Mouse (Mus musculus): ENCODE results near the gene Ppp2r5d. TPM values are rescaled to one million over a fixed set of nuclear protein-coding genes. Genes with fewer than 3 reads are reported as not detected.

Gene Ppp2r5d
- 42.6 and 46.2 TPM in 2 replicates for polyA plus RNA-seq (2012; rRNA removed)

DNA sequence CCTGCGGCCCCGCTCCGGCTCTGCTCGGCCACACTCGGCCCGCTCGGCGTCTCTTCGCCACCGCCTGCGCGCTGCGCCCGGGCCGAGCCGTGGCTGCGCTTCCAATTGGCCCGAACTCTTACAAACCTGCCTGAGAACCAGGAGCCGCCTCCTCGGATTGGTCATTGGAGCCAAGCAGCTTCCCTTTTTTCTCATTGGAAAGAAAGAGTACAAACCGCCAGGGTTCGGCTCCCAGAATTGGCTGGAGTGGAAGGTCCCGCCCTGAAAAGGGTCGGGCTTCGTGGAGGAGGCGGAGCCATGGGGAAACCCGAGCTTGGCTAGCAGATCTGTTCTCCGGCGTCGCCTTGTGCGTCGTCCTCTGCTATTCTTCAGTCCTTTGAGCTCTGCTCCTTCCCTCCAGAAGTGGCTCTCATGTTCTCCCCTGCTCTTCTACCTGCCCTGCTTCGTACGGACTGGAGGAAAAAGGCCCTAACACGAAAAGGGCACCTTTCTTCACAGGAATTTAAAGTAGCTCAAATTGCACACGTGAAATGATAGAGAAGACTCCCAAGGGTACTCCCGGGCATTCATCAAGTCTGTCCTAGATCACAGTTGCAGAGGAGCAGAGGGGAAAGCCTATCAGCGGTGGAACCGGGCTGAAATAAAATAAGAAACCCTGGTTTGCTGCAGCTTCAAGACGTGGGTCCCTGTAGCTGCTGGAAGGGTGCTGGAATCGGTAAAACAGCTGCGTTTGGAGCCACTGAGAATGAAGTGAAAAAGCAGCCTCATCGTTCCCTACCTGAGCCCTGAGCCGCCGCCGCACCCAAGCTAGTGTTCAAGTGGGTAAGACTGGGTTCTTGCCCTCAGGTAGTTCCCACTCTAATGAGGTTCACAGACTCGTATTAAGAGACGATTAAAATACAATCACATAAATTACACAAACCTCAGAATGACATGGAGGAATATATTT is at the start of gene Ppp2r5d:
TSS of gene Ppp2r5d (minus strand) at position 225 of the 949 bp plus-strand sequence.
- DNase-seq (ENCODE audit: low spot score): peak; percentile 87

DNA sequence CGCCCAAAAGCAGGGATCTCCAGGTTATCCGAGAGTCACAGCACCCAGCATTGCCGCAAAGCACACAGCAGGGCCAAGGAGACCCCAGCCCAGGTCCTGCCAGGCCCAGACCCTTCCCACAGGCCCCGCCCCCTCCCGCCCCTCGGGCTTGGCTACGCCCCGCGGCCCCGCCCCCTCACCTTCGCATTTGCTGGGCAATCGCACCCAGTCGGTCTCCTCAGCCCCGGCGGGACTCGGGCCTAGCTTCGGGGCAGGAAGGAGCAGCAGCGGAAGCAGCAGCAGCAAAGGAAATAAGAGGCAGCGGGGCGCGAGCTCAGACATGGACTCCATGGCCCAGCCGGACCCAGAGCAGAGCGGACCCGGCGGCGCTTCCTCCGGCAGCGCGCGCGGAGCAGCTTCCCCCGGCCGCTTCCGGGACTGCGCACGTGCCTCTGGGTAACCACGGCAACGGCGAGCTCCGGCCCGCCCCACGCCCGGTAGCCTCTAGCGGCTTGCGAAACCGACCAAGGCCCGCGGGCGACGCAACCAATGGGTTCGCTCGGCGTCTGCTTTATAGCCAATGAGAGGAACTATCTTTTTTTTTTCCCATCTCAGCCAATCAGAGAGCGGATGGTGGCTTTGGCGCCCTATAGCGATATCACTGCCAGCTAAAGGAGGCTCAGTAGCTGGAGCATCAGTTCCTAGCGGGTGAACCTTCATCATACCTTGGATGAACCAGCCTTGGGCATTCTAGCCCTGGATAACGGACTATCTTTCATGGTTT is 47.1 kb upstream of the Ppp2r5d start, which contains the start of gene Cnpy3:
TSS of gene Cnpy3 (minus strand) at position 421 of the 763 bp plus-strand sequence.
- DNase-seq (ENCODE audit: low spot score): peak; percentile 86

DNA sequence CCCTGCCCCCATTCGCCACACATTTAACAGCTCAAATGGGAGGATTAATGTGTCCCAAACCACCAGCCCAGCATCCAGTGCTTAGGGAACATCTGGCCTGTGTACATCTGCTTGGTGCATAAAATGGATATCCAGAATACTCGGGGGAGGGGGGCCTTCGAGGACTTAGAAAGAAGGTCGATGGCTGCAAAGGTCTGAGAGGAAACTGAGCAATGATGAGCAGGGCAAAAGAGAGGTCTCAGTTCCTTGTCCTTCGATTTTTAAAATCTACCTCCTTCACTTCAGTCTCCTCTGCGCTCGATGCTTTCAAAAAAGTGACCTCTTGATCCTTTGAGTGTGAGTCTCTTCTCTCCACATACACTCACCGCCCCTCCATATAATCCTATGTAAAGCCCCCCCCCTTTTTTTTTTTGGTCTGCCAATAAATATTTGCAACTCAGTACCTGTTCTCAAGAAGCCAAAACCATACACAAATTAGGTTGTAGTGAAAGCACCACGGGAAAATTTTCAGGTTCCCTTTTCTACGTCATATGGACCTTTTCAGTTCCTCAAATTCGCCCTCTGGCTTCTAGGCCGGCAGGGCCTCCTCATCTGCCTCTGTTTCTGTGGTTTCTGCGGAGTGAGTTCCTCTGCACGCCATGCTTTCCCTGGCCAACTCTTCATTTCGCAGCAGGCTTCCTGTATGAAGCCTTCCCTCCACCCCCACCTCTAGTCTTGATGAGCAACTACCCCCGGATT is 46.3 kb upstream of the Ppp2r5d start:
- DNase-seq (ENCODE audit: low spot score): no peak

DNA sequence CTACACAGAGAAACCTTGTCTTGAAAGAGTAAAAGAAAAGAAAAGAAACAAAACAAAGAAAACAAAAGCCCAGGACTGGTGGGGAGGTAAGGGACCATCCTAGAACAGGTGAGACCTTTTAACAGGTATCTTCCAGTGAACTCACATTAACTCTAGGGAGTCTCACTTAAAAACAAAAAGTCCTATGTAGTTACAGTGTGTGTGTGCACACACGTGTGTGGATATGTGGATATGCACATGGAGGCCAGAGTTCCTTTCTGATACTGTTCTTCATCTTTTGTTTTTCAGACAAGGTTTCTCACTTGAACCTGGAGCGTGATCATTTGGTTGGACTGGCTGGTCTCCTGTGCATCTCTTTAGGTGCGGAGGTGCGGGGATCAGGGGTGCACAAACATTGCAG is 45.7 kb upstream of the Ppp2r5d start:
- DNase-seq (ENCODE audit: low spot score): no peak

DNA sequence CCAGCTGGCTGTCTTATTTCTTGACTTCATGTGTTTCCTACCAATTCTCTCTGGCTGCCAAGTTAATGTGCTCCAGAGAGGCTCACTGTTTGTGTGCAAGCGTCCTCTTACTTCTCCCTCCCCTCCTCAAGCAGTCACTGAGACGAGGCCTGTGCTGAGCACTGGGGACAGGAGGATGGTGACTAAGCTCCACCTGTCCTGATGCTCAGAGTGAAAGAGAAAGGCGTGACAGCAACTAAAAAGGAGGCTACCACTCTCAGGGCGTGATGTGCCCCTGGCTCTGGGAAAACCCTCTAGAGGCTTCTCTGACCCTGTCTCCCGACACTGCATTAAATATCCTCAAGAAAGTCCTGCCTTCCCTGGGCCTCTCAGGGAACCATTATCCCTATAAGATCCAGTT is 44.4 kb upstream of the Ppp2r5d start:
- no peak for DNase-seq (ENCODE audit: low spot score)

DNA sequence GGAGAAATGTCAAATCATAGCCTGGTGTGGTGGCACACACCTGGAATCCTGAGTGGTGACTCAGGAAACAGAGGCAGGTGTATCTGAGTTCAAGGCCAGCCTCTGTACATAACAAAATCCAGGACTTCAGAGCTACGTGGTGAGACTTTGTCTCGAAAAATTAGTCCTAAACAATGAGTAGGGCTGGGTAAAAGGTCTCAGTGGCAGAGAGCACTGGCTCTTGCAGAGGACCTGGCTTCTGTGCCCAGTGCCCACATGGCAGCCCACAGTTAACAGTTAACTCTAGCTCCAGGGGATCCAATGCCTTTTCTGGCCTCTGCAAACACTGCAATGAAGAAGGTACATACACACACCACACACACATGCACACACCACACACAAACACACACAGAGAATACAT is 42.9 kb upstream of the Ppp2r5d start:
- DNase-seq (ENCODE audit: low spot score): no peak

DNA sequence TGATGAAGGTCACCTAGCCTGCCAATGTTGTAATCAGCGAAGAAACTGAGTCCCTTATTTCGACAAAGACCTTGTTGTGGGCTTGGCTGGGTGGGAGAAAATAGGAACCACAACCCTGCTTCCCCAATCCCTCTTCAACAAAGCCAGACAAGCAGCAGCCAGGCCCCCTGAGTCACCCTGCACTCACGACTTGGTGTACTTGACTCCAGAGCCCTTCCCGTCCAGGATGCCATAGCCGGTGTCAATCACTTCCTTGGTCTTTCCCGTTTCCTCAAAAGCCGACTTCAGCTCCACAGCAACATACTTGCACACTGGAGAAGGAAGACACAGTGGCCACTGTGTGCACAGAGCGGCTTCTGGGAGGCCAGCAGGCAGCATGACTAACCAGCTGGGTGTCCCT is 42.3 kb upstream of the Ppp2r5d start:
- DNase-seq (ENCODE audit: low spot score): no peak

DNA sequence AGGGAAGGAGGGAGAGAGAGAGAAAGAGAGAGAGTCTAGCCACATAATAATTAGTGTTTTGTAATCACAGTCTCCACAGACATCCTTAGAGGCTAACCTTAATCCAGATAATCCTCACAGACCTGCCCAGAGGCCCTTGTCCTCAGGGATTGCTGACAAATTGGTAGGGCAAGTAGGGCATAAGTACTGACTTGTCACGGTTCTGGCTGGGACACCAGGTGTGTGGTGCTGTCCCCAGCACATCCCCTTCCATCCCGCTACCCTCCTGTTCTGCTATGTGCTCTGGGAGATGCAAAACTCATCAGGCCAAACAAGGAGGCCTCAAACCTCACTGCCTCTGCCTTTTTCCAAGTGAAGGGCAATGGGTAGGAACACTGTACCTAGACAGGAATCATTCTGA is 40.6 kb upstream of the Ppp2r5d start:
- DNase-seq (ENCODE audit: low spot score): no peak

DNA sequence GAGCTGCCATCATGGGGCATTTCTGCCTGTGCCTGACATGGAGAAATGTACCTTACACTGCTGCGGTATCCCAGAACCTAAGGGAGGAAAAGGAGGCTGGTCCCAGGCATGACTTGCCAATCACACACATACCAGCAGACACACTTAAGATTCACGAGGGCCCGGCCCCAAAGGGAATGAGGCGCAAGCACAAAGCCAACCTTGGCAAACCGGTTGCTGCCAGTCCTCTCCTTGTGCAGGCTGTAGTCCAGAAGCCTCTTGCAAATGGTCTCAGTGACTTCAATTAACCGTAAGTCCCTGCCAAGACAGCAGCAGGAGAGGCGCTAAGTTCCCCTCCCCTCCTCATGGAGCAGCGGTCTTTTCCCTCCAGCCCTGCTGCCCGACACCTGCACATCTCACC is 38.1 kb upstream of the Ppp2r5d start:
- no peak for DNase-seq (ENCODE audit: low spot score)

DNA sequence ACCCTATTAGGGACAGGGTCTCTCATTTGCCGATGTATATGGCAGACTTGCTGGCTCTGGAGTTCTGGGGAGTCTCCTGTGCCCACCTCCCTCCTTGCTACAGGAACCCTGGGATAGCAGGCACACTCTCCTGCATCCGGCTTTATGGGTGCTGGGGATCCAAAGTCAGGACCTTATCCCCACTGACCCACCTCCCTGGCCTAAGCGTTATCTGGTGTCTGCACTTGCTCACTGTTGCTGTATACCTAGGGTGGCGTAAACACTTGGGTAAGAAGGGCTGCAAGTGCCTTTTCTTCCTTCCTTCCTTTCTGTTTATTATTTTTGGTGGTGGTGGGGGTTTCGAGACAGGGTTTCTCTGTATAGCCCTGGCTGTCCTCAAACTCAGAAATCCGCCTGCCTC is 36.4 kb upstream of the Ppp2r5d start:
- no peak for DNase-seq (ENCODE audit: low spot score)

DNA sequence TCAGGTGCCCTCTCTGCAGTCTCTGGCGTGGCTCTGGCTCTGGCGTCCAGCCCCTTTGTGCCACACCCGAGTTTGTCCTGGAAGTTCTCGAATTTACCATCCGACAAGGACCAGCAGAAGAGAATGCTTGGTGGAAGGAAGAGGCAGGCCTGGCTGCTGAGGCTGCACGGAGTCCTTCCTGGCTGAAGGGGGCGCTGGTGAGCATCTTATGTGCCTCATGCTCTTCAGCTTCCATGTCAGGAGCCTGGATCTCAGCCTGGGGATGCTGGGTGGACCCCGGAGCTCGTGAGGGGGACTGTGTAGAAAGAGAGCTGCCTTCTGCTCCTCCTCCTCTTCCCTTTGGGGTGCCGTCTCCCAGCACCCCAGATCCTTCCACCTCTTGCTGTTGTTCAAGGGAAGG is 31.2 kb upstream of the Ppp2r5d start:
- no peak for DNase-seq (ENCODE audit: low spot score)

DNA sequence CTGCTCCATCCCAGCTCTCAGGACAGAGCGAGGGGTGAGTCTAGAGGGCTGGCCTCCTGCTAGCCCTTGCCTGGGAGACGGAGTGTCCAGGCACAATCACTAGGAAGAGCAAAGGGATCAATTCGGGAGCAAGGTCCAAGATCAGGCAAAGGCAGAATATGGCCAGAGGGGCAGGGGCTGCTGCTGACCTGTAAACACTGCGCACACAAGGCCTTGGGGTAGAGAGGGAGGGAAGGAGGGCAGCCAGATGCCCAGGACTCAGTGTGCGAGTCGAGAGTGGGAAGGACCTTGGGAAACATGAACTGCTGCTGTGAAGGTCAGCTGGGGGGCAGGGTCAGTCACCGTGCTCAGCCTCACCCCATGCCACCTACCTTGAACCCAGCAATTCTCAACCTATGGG is 30.4 kb upstream of the Ppp2r5d start:
- DNase-seq (ENCODE audit: low spot score): no peak

DNA sequence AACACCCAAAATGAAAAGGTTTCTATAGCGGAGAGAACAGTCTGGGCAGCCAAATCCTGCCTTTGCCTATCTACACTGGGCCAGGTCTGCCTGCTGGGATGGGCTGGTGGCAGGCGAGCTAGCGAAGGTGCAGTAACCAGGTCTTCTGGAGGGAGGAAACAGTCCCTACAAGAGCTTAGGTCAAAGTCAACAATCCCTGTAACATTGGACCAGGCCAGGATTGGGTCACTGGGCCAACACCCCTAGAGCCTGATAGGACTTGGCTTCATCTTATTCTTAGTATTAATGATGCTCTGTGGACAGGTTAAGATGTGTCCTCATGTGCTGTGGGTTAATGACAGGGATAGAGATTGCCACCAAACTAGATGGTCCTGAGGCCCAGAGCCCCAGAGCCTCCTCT is 29.1 kb upstream of the Ppp2r5d start:
- DNase-seq (ENCODE audit: low spot score): no peak

DNA sequence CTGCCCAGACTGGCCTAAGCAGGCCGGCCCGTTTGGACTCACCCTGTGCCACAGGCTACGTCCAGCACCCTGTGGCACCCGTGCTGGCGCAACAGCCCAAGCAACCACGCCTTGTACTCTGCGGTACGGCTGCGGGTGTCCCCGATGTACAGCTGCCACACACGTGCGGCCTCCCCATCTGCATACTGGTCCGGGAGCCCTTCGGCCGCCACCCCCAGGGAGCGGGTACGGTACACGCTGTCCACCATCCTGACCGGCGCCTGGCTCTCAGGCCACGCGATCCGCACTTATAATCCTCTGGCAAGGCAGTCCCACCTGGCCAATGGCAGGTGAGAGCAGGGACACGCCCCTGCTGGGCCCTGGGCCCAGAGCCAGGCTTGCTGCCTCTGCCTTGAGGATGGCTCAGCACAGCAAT is 24.0 kb upstream of the Ppp2r5d start, which contains the start of gene Gnmt:
TSS of gene Gnmt (minus strand) at position 265 of the 415 bp plus-strand sequence.
- no peak for DNase-seq (ENCODE audit: low spot score)

DNA sequence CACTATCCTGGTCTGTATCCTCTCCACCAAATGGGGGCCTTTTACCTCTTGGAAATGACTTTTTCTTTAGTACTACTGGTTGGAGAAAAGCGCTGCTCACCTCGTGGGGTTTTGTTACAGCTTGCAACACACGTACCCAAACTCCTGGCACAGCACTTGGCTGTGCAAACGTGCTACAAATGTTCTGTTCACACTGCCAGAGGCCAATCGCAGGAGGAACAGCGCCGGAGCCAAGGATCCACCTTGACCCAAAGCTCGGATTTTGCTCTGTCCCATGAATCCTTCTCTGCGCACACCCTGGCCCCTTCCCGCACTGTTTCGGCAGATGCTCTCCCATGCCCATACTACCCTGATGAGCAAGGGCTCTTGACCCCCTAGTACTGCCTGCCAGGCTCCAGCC is 23.6 kb upstream of the Ppp2r5d start:
- no peak for DNase-seq (ENCODE audit: low spot score)

DNA sequence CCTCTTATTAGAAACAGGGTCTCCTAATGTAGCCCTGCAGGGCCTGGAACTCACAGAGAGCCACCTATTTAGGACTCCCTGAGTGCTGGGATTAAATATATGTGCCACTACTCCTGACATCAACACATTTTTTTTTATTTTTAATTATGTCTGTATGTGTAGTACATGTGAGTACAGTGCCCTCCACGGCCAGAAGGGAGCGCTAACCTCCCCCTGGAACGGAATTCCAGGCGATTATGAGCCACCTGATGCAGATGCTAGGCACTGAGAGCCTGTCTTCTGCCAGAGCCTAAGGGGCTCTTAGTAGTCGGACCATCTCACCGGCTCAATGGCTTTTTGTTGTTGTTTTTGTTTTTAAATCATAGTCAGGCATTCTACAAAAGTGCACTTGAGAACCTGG is 23.1 kb upstream of the Ppp2r5d start:
- no peak for DNase-seq (ENCODE audit: low spot score)

DNA sequence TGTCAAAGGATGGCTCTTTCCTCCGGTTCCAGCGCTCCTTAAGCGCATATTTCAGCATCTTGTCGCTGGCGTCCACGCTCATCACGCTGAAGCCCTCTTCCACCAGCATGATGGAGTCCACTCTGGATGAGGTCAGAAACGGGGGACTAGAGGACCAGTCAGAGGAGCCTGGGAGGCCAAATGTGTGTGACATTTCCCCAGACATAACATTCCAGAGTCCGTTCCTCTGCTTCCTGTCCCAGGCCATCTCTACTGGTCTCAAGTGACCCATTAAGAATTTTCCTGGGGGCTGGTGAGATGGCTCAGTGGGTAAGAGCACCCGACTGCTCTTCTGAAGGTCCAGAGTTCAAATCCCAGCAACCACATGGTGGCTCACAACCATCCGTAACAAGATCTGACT is 22.4 kb upstream of the Ppp2r5d start:
- no peak for DNase-seq (ENCODE audit: low spot score)

DNA sequence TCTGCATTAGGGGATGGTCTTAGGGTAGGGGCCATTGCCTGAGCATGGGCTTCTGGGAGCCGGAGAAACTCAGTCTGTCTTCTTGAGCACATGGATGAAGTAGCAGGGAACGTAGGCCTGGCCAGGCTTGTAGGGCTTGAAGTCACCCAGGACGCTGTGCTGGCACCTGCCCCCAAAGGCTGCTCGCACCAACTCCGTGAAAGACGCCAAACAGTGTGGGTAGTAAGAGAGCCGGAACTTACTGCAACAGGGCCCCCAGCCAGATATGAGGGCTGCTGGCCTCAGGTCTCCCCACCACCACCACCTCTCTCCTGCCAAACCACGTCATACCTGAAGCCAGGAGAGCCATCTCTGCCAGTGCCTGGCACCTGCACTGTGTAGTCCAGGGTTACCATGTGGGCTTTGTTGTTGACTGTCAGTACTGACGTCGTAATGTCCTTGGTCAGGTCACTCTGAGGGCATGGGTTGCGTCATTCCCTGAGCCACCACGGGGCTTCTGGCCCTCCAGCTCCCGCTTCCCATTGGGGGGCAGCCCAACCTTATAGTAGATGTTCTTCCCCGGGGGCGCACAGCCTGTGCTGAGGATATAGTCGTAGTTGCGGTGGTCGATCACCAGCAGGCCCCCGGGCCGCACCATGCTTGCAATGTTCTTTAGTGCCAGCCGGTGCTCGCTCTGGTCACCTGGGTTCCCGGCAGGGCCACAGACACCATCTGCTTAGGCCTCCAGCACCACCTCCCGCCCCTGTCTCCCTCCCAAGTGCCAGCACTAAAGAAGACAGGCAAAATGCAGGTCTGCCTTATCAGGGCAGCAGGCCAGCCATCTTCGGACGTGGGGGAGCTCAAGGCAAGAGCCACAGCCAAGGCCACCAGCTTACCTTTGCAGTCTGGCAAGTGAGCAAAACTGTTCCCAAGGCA is 21.1 kb upstream of the Ppp2r5d start:
- DNase-seq (ENCODE audit: low spot score): no peak

DNA sequence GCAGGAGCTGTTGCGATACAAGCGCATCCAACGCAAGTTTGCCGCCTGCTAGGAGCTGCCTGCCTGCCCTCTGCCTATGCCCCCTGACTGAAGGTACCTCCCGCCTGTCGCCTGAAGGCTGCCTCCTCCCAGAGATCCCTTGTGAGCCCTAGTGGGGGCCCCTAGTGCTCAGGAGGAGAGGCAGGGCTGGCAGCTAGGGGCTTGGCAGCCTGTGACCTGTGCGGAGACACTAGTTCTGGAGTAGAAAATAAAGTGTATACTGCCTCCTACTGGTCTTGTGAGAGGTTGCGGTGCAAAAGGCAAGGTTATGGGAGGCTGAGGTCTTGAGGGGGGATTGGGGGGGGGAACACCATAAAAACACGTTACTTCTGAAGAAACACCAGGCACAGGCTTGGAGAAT is 20.4 kb upstream of the Ppp2r5d start:
- no peak for DNase-seq (ENCODE audit: low spot score)

DNA sequence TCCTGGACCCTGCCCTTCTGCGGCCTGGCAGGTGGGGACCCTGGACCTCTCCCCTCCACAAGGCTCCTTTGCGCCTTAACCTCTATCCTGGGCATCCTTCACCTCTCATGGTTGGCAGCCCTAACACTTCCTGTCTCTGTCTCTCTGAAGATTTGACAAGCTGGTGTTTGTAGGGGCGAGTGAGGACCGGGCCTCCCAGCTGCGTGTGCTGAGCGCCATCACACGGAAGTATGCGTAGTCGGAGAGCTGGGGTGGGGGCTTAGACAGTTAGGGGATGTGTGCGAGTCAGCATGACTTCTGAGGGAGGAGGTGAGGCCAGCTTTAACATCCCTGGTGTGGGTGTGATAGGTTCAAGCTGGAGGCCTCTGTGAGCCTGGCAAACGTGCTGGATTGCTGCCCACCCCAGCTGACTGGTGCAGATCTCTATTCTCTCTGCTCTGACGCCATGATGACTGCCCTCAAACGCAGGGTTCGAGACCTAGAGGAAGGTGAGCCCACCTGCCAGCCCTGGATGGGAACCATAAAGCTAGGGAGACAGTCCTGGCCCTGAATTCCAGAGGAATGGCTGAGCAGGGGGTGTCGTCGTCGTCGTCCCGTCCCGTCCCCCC is 19.7 kb upstream of the Ppp2r5d start:
- no peak for DNase-seq (ENCODE audit: low spot score)

DNA sequence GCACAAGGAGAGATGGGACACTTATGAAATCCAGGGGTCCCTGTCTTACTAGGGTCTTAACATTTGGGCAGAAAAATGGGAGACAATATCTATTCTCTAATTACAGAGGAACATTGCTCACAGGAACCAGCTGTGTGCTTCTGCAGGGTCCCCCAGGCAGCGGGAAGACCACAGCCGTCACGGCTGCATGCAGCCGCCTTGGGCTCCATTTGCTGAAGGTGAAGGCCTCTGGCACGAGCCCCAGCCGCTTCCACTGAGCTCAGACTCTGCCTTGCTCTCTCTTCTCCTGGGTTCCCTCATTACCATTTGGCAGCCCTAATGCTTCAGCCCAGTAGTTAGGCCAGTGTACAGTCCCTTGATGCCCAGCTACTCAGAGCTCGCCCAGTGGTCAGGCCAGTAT is 16.2 kb upstream of the Ppp2r5d start:
- no peak for DNase-seq (ENCODE audit: low spot score)

Measured in urinary bladder, adult 2 months (tissue).